Mouse (Mus musculus): ENCODE results near the gene Fam178b. TPM values are rescaled to one million over a fixed set of nuclear protein-coding genes. Genes with fewer than 3 reads are reported as not detected.

Fam178b gene
- total RNA-seq, 4 experiments from 2014 or later: 0.52 to 1.4 (median 0.59) TPM; not detected in 1

DNA sequence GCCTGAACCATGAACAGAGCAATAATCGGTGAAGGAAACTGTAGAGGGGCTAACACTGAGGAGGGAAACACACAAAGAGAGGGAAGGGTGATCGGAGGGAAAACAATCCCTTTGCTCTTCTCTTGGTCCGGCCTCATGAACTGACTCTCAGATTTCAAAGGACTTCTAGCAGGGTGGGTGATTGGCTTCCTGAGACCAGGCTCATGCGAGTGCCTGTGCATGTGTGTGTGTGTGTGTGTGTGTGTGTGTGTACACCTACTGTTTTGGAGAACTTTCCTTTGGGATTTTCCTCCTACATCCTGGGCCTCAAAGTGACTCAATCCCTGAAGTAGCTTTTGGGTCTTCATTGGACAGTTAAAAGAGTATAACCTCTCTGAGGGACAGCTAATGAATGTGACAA is 96.7 kb downstream of the Fam178b start:
- no peak for DNase-seq

DNA sequence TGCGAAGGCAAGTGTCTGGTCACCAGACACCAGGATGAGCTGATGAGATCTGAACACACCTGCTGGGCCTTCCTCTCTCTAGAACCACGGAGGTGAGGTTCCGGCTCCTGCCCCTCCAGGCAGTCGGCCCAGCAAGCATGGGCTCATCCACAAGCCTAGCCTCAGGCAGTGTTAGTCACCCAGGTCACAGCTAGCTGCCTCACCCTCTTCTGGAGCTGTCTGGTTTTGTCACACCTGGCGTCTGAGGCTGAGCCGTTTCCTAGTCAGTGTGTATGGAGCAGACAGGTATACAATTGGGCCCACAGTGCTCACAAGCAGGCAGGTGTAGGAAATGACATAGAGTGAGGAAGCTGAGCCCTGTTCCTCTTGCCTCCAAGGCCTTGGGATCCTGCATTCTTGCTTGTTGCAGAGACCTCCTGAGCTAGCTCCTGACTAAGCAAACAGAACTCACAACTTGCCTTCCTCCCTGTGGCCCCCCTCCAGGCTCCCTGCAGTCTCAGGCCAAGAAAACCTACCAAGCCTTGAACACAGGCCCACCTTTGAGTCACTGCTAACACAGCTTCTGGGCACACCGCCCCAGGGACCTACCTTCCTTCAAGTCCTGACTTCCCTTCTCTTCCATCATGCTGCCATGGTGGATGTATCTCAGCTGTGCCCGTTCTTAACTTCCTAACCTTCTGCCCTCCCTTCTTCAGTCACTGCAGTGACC is 99.4 kb downstream of the Fam178b start:
- no peak for DNase-seq

DNA sequence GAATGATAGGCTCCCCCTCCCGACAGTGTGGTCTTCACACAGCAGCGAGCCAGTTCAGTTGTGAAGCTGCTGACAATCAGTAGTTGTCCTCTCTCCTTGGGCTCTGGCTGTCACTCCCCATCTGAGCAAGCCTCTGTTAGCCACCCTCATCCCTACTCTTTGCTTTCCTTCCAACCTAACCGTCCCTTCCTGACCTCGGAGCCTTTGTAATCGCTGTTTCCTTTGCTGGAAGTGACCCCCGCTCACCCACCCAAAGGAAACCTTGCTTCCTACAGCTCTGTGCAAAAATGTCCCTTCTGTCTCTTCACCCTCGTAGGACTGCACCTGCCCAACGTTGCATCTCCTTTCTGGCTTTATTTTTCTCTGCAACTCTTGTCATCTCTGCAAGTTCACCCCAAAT is 100.8 kb downstream of the Fam178b start:
- no peak for DNase-seq

GRCm38 (mm10) chr1:36581260-36581659 is 101.7 kb downstream of the Fam178b start:
- no peak for DNase-seq

DNA sequence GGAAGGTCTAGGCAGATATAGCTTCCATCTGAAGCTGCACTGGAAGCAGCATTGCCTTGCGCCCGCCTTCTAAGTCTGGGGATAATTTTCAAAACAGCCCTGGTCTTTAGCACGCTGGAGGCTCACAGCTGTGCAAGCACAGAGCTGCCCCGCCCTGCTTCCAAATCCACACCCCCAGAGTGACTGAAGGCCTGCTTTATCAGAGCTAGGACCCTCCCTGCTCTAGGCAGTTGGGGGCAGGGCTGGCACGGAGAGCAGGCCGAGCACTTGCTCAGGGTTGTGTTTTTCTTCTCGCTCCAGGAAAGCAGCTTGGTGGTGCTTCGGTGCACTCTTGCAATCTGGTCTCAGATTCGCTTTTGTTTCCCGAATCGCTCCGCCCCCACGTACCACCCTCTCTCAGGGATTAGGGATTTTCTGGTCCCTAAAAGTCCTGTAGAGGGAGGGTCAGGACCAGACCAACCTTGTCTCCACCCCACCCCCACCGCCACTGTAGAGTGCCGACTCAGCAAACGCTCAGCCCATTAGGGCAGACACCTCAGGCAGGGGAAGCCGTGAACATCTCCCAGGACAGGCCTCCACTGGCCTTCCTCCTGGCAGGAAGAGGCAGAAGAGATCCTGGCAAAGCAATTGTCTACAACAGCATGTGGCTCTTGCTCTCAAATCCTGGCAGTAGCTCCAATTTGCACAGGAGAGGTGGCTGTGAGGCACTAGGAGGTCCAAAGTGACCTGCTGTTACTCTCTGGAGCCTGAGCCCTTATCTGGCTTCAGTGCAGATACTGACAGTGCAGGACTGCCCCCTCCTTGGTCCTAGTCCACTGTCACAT is 102.4 kb downstream of the Fam178b start:
- peak; percentile 50 for DNase-seq

DNA sequence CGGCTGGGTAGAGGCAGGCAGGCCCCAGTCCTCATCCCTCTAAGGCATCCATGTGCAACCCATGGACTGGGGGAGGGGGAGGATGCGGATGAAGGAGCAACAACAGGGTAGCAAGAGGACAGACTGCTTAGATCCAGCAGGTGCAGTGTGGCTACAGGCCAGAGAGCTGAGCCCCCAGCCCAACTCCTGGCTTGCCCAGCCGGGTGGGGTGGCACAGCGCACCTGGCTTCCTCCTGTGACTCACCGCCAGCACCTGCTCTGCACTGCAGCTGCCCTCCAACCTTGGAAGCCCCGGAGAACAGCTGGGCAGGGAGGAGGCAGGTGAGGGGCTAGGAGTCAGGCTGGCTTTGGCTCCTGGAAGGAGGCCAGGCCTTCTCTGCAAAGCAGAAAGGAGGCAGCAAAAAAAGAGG is 103.0 kb downstream of the Fam178b start:
- DNase-seq: no peak

GRCm38 (mm10) chr1:36576991-36577675 is 105.8 kb downstream of the Fam178b start:
- no peak for DNase-seq

DNA sequence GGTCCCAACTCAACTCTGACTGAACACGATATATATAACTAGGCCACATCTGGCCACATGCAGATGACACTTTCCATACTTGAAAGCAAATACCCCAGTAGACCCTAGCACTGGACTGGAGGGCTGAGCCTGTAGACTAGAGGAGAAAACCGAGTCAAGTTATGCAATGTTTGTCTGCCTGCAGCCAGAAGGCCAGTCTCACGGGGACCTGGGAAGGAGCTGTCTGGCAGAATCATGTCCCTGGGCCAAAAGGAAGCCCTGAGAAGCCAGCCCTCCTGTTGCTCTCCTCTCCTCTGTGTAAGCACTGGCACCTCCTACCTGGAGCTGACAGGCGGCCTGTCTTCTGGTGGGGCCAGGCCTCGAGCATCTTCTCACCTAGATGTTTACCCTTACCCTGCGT is 107.6 kb downstream of the Fam178b start:
- no peak for DNase-seq

DNA sequence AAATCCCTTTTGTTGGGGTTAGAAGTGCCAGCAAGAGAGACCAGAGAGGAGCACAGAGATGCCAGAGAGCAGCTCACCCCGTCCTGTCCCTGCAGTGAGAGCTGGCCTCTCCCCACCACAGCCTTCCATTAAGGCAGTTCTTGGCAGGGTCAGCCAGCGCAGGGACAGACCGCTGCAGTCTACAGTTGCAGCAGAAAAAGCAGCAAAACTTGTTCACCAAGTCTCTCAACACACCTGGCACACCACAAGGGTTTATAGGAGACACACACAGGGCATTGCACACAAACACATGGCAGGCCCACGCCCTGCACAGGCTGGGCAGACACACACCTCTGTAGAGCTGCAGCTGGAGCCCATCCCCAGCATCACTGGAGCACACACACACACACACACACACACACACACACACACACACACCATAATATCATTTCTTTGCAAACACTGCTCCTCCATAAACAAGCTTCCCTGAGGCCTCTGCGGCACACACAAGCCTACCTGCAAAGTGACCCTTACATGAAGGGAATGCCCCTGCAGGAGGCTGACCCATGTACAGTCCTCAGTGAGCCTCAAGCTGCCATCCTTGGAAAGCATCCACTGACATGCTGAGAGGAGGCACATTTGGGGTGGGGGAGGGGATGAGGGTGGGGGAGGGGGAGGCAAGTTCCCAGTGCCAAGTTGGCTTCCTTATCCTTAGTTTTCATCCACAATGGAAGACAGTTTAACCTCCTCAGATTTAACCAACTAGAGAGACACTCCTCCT is 108.6 kb downstream of the Fam178b start:
- no peak for DNase-seq

- no peak for DNase-seq
Measured at GRCm38 (mm10) chr1:36573524-36573923, 109.5 kb downstream of the Fam178b start.

DNA sequence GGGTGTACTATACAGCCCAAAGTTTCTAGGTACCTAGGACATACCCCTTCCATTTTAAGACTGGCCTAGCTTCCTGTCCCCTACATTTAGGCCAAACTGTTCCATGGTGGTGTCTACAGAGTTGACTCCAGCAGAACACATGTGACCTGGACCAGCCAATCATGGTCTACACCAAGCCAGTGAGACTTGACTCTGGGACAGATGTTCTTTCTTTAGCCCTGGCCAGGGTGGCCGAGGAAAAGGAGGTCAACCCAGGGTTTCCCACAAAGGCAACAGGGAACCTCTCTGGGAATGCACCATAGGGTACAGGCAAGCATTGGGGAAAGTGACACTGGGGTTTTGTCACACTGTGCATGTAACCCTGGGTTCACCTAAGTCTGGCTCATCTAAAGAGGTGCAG is 110.3 kb downstream of the Fam178b start:
- DNase-seq: no peak

- no peak for DNase-seq
Measured at GRCm38 (mm10) chr1:36572140-36572700, 110.8 kb downstream of the Fam178b start.

DNA sequence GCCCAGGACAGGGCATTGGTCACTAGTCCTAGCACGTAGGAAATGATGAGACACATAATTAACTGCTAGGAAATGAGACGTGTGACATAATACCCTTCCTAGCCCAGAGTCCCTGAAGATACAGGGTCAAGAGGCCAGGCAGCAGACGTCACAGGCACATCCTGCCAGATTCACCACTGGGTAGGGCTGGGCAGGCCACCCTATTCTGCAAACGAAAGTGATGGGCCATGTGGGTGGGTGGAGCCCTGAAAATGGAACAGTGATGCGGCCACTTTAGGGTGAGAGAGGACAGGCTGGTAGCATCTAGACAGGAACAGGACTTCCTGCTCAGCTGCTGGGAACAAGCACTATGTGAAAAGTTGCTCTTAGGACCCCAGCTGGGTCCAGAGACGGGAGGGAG is 111.4 kb downstream of the Fam178b start:
- peak; percentile 89 for DNase-seq

DNA sequence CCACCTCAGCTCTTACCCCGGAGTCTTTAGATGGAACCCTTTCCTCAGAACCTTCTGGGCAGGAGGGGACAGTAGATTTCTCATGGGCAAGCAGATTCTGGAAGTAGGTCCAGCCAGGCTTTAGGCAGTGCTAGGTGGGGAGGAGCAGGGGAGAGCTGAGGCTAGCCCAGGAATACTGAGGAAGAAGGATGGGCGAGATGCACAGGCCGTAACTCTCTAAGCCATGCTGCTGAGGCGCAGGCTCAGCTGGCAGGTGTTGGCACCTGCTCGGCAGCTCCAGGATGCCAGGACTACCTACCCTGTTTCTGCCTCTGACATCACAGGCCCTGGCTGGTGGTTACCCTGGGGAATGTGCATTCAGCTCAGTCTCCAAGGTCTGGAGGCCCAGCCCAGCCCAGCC is 112.7 kb downstream of the Fam178b start:
- no peak for DNase-seq

- DNase-seq: no peak
Measured at GRCm38 (mm10) chr1:36569694-36570276, 113.2 kb downstream of the Fam178b start.

DNA sequence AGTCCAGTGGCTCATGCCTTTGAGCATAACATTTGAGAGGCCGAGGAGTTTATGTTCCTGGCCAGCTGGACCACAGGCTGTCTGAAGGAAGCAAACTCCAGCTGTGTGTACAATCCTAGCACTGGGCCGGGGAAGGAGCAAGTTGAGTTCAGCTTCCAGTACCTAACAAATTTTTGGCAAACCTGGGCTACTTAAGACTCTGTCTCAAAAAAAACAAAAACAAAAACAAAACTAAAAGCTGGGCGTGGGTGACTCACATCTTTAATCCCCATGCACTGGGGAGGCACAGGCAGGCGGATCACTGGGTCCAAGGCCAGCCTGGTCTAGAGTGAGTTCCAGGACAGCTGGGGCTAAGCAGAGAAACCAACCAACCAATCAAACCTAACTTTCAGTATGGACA is 114.2 kb downstream of the Fam178b start:
- DNase-seq: no peak

DNA sequence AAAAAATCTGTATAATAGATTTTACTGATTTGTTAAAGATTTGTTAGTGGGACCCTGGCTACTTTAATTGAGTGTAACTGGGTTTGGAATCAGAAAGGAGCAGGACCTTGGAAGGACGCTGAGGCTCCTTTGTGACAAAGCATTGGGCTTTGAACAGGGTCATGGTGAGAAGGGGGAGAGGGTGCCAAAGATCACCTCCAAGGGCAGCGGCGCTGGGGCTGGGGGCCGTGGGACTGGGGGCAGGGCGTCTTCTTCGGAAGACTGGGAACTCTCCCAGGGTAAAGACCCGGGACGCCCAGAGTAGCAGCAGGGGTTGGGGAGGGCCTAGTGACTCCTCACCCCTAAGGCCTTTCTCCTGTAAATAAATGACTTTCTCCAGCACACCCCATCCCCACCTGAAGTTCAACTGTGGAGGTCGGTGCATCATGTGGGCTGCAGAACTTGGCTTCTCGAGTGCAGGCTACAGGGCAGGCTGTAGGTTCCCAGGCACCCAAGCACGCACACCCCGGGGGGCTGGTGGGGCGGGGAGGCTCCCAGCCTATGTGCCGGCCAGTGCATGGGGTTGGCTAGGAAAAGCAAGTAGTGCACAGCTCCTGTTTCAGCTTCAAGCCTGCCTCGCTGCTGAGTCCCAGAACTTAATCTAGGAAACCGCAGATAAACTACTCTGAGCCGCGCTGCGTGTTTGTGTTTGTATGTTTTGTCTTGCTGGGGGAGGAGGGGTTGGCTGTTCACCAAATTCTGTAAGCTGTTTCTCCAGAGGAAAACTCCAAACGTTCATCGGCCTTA is 115.0 kb downstream of the Fam178b start:
- no peak for DNase-seq

GRCm38 (mm10) chr1:36566425-36566824 is 116.6 kb downstream of the Fam178b start:
- DNase-seq: no peak

- no peak for DNase-seq
Measured at GRCm38 (mm10) chr1:36564101-36564500, 118.9 kb downstream of the Fam178b start.

GRCm38 (mm10) chr1:36563632-36564031 is 119.4 kb downstream of the Fam178b start:
- no peak for DNase-seq

DNA sequence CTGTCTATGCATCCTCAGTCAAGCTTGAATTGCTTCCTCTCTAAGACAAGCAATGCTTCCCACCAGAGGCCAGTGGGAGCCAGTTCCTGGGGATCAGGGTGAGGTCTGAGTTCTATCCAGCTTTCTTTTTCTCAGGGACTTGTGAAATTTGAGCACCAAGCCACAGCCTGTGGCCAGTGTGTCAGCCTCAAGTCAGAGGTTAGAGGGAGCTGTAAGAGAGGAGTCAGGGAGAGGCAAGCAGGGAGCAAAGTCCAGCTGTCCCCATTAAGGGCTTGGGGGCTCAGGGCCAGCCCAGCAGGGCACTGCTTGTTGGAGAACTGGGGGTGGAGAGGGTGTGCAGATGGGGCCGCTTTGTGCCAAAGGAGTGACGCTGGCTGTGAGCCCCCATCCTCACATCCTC is 119.8 kb downstream of the Fam178b start:
- no peak for DNase-seq

All from adrenal gland, adult 8-10 months (tissue).